Mouse (Mus musculus) forebrain, embryonic 10.5 days (tissue): ENCODE data around the gene Gm49333. TPM values are rescaled to one million over a fixed set of nuclear protein-coding genes. Genes with fewer than 3 reads are reported as not detected.

ENCODE experiments used
- DNase-seq: peaks from one replicate; pipeline ENCODE4 v3.0.0-alpha.2; 2017; ENCODE audit warnings: low spot score; ENCODE audit errors: extremely low spot score
- H3K27ac ChIP-seq: fragments of 300-500 bp; sonication (generic); 2 replicates; pipeline ENCODE4 v1.5.1; 2016; ENCODE audit warnings: mild to moderate bottlenecking
- H3K27me3 ChIP-seq: fragments of 300-500 bp; sonication (generic); 2 replicates; pipeline ENCODE4 v1.6.1; 2016; ENCODE audit warnings: mild to moderate bottlenecking; ENCODE audit not compliant: poor library complexity, severe bottlenecking
- H3K36me3 ChIP-seq: fragments of 300-500 bp; sonication (generic); replicated peaks from 2 replicates; pipeline ENCODE4 v1.6.1; 2016; ENCODE audit warnings: mild to moderate bottlenecking, moderate library complexity
- H3K4me1 ChIP-seq: fragments of 300-500 bp; sonication (generic); 2 replicates; pipeline ENCODE4 v1.6.1; 2016
- H3K4me3 ChIP-seq: fragments of 300-500 bp; sonication (generic); 2 replicates; pipeline ENCODE4 v1.5.1; 2016; ENCODE audit warnings: mild to moderate bottlenecking, moderate library complexity
- H3K9me3 ChIP-seq: fragments of 300-500 bp; sonication (generic); 2 replicates; pipeline ENCODE4 v1.6.1; 2016; ENCODE audit warnings: mild to moderate bottlenecking, moderate library complexity
- WGBS: fragments of 180-500 bp; shearing (Covaris S2); methylation state at CpG from one replicate; pipeline ENCODE4 v1.1.7; 2016; 5-methylcytosine and 5-hydroxymethylcytosine counted together
- polyA plus RNA-seq: library from polyadenylated mRNA; unstranded; fragments of >200 nt; fragmentation: Nextera tagmentation; extraction: Ambion mirVana; gene quantifications from 2 replicates; pipeline ENCODE4 v1.2.1, GENCODE M21; 2016

Gm49333 gene
- polyA plus RNA-seq, 1 experiment from 2014 or later = not detected

GRCm38 (mm10) chr16:20610501-20611356, 681 bp upstream of the Gm49333 start:
- Histone ChIP-seq H3K36me3 (peaks cover 50% of the 10 kb centered on the region), H3K27me3 (no peaks in the 10 kb centered on the region), H3K27ac (peak overlapping the region; percentile 97), H3K4me1 (peaks cover 43% of the 10 kb centered on the region), H3K4me3 (peak overlapping the region; percentile 90), H3K9me3 (no peaks in the 10 kb centered on the region)
- DNase-seq = peak; percentile 84
- WGBS = under 1% methylated on average over 28 of the region's 28 CpGs

- H3K9me3 ChIP-seq = no peaks in the 10 kb centered on the region
- H3K27ac ChIP-seq = peak overlapping the region; percentile 65
- H3K27me3 ChIP-seq = peaks cover 34% of the 10 kb centered on the region
- DNase-seq = peak; percentile 49
- peaks cover 27% of the 10 kb centered on the region for H3K36me3 ChIP-seq
- 2% methylated on average over 82 of the region's 83 CpGs for WGBS
- H3K4me3 ChIP-seq = peak overlapping the region; percentile 84
- peaks cover 47% of the 10 kb centered on the region for H3K4me1 ChIP-seq
These were observed 8.4 kb downstream of the Gm49333 start for GRCm38 (mm10) chr16:20619541-20620398.

- Histone ChIP-seq H3K4me1 (peaks cover 47% of the 10 kb centered on the region), H3K27ac (peak overlapping the region; percentile 96), H3K36me3 (peaks cover 25% of the 10 kb centered on the region), H3K4me3 (peak overlapping the region; percentile 84), H3K27me3 (peaks cover 34% of the 10 kb centered on the region), H3K9me3 (no peaks in the 10 kb centered on the region)
- DNase-seq = peak; percentile 24
- WGBS = 0% methylated on average over 9 of the region's 9 CpGs
These were observed 9.0 kb downstream of the Gm49333 start for GRCm38 (mm10) chr16:20620399-20620735.

GRCm38 (mm10) chr16:20620751-20621190, 9.4 kb downstream of the Gm49333 start:
- Histone ChIP-seq H3K27me3 (peaks cover 34% of the 10 kb centered on the region), H3K4me3 (peak overlapping the region; percentile 84), H3K27ac (peak overlapping the region; percentile 96), H3K9me3 (no peaks in the 10 kb centered on the region), H3K4me1 (peaks cover 47% of the 10 kb centered on the region), H3K36me3 (peaks cover 22% of the 10 kb centered on the region)
- DNase-seq = no peak
- WGBS = under 1% methylated on average over 32 of the region's 32 CpGs

- Histone ChIP-seq H3K9me3 (no peaks in the 10 kb centered on the region), H3K27ac (peak within 1 kb of the TSS; percentile 96), H3K4me3 (peak within 1 kb of the TSS; percentile 84), H3K36me3 (peaks cover 16% of the 10 kb centered on the region), H3K4me1 (peaks cover 47% of the 10 kb centered on the region), H3K27me3 (peaks cover 34% of the 10 kb centered on the region)
- WGBS = under 1% methylated on average over 85 of the region's 92 CpGs
- DNase-seq = peak; percentile 69
These were observed 10.0 kb downstream of the Gm49333 start, which contains the start of gene Camk2n2 for GRCm38 (mm10) chr16:20621191-20621990. TSS of gene Camk2n2 (minus strand) at chr16:20621287.

- under 1% methylated on average over 35 of the region's 37 CpGs for WGBS
These were observed 10.7 kb downstream of the Gm49333 start for GRCm38 (mm10) chr16:20621991-20622685.

GRCm38 (mm10) chr16:20623211-20623610, 11.8 kb downstream of the Gm49333 start:
- WGBS = 60% methylated on average over 2 of the region's 2 CpGs
- no peaks in the 10 kb centered on the region for H3K9me3 ChIP-seq
- H3K4me3 ChIP-seq = no peak overlapping the region
- H3K36me3 ChIP-seq = peaks cover 8% of the 10 kb centered on the region
- DNase-seq = no peak
- H3K27me3 ChIP-seq = peaks cover 32% of the 10 kb centered on the region
- no peak overlapping the region for H3K27ac ChIP-seq
- H3K4me1 ChIP-seq = peaks cover 47% of the 10 kb centered on the region

More at GRCm38 (mm10) chr16:20621991-20622685, 10.7 kb downstream of the Gm49333 start:
- peaks cover 47% of the 10 kb centered on the region for H3K4me1 ChIP-seq
- peaks cover 16% of the 10 kb centered on the region for H3K36me3 ChIP-seq
- peaks cover 34% of the 10 kb centered on the region for H3K27me3 ChIP-seq
- H3K4me3 ChIP-seq = peak overlapping the region; percentile 84
- no peaks in the 10 kb centered on the region for H3K9me3 ChIP-seq
- DNase-seq = peak; percentile 80
- peak overlapping the region; percentile 96 for H3K27ac ChIP-seq

- no peak overlapping the region for H3K27ac ChIP-seq
- peak overlapping the region; percentile 71; the same call in 1 of the 2 replicates for H3K4me3 ChIP-seq
- H3K9me3 ChIP-seq = no peaks in the 10 kb centered on the region
- peaks cover 15% of the 10 kb centered on the region for H3K4me1 ChIP-seq
- peaks cover 31% of the 10 kb centered on the region for H3K27me3 ChIP-seq
- DNase-seq = no peak
- peaks cover 5% of the 10 kb centered on the region for H3K36me3 ChIP-seq
- 63% methylated on average over 11 of the region's 11 CpGs for WGBS
These were observed 17.5 kb downstream of the Gm49333 start for GRCm38 (mm10) chr16:20628871-20629391.

GRCm38 (mm10) chr16:20629731-20630634, 18.6 kb downstream of the Gm49333 start, which contains the start of gene Ece2:
TSS of gene Ece2 (plus strand) at chr16:20629828.
- Histone ChIP-seq H3K27ac (peak within 1 kb of the TSS; percentile 89), H3K27me3 (peaks cover 31% of the 10 kb centered on the region), H3K36me3 (peaks cover 5% of the 10 kb centered on the region), H3K4me3 (peak within 1 kb of the TSS; percentile 71), H3K4me1 (peaks cover 15% of the 10 kb centered on the region), H3K9me3 (no peaks in the 10 kb centered on the region)
- DNase-seq = peak; percentile 35
- 8% methylated on average over 54 of the region's 54 CpGs for WGBS

- H3K27me3 ChIP-seq = no peaks in the 10 kb centered on the region
- WGBS = 91% methylated on average over 8 of the region's 8 CpGs
- no peak overlapping the region for H3K4me3 ChIP-seq
- no peak for DNase-seq
- H3K9me3 ChIP-seq = no peaks in the 10 kb centered on the region
- no peak overlapping the region for H3K27ac ChIP-seq
- peaks cover 4% of the 10 kb centered on the region; the same call in 1 of the 2 replicates for H3K4me1 ChIP-seq
- H3K36me3 ChIP-seq = peaks cover 4% of the 10 kb centered on the region
These were observed 26.0 kb downstream of the Gm49333 start for GRCm38 (mm10) chr16:20637410-20637809.
